In genomic region chr15:21437347-21437746, GRCm38 (mm10) we compare ENCODE assay signal across 24 mouse cellular contexts.
"Had no signal": no experiment of that assay in that cellular context is flagged by ENCODE, and none has a peak within 500 bp of the region (broad histone marks: within the 10 kb centered on the region; RNA-seq: fewer than 3 reads in every experiment).

No protein-coding gene starts in this region.

- H3K9me3 ChIP-seq: embryonic facial prominence, embryonic 10.5 days; embryonic facial prominence, embryonic 12.5 days; embryonic facial prominence, embryonic 13.5 days; embryonic facial prominence, embryonic 15.5 days; forebrain, embryonic 10.5 days; forebrain, embryonic 12.5 days; forebrain, embryonic 13.5 days; forebrain, embryonic 15.5 days; heart, embryonic 10.5 days had no signal

- H3K4me3 ChIP-seq: embryonic facial prominence, embryonic 10.5 days; embryonic facial prominence, embryonic 12.5 days; embryonic facial prominence, embryonic 13.5 days; embryonic facial prominence, embryonic 15.5 days; erythroblast, embryonic 14.5 days; forebrain, embryonic 10.5 days; forebrain, embryonic 12.5 days; forebrain, embryonic 13.5 days; forebrain, embryonic 15.5 days; gastrocnemius, adult 2 months; heart, adult 2 months; heart, embryonic 10.5 days had no signal

- DNase-seq: cerebellum, adult 9-11 months; cerebellum, postnatal 10 days; cerebellum, postnatal 14 days; cerebellum, postnatal 25 days; cerebellum, postnatal 36 days; embryo, embryonic 11 days; forebrain, postnatal 0 days; gastrocnemius, adult 2 months; gastrocnemius, postnatal 10 days; gastrocnemius, postnatal 14 days; gastrocnemius, postnatal 25 days; gastrocnemius, postnatal 36 days; heart, adult 18-20 months; heart, adult 2 months had no signal

- H3K27ac ChIP-seq: embryonic facial prominence, embryonic 10.5 days; embryonic facial prominence, embryonic 12.5 days; embryonic facial prominence, embryonic 13.5 days; embryonic facial prominence, embryonic 15.5 days; forebrain, embryonic 10.5 days; forebrain, embryonic 12.5 days; forebrain, embryonic 13.5 days; forebrain, embryonic 15.5 days; gastrocnemius, adult 2 months; heart, adult 2 months; heart, embryonic 10.5 days had no signal

- H3K4me1 ChIP-seq: embryonic facial prominence, embryonic 10.5 days; embryonic facial prominence, embryonic 12.5 days; embryonic facial prominence, embryonic 13.5 days; embryonic facial prominence, embryonic 15.5 days; forebrain, embryonic 10.5 days; forebrain, embryonic 12.5 days; forebrain, embryonic 13.5 days; forebrain, embryonic 15.5 days; heart, embryonic 10.5 days had no signal

- H3K36me3 ChIP-seq: embryonic facial prominence, embryonic 10.5 days; embryonic facial prominence, embryonic 12.5 days; embryonic facial prominence, embryonic 13.5 days; embryonic facial prominence, embryonic 15.5 days; forebrain, embryonic 10.5 days; forebrain, embryonic 12.5 days; forebrain, embryonic 15.5 days; heart, embryonic 10.5 days had no signal

- H3K9ac ChIP-seq: embryonic facial prominence, embryonic 12.5 days; embryonic facial prominence, embryonic 13.5 days; embryonic facial prominence, embryonic 15.5 days; forebrain, embryonic 12.5 days; forebrain, embryonic 13.5 days; forebrain, embryonic 15.5 days; forebrain, postnatal 0 days had no signal

- H3K27me3 ChIP-seq: embryonic facial prominence, embryonic 12.5 days; embryonic facial prominence, embryonic 13.5 days; embryonic facial prominence, embryonic 15.5 days; forebrain, embryonic 12.5 days; forebrain, embryonic 13.5 days; forebrain, embryonic 15.5 days had no signal
